Mouse (Mus musculus) lung, postnatal 36 days (tissue): Measurements from ENCODE around the gene Rab31.
"Not testable (repeated sequence)": the region's sequence is repeated elsewhere in the genome, so short reads cannot be mapped to it uniquely, and the experiment has no call there.

Experiments used
- DNase-seq: peaks from one replicate; pipeline ENCODE4 v3.0.0; 2022; ENCODE audit warnings: mixed read lengths

Rab31 gene

GRCm38 (mm10) chr17:65658416-65658815 is 114.1 kb downstream of the Rab31 start:
- no peak for DNase-seq

- peak; percentile 90 for DNase-seq
Observed at GRCm38 (mm10) chr17:65657958-65658357, 114.6 kb downstream of the Rab31 start.

- DNase-seq = no peak
Observed at GRCm38 (mm10) chr17:65656731-65657130, 115.8 kb downstream of the Rab31 start.

GRCm38 (mm10) chr17:65656076-65656475 is 116.5 kb downstream of the Rab31 start:
- no peak for DNase-seq

GRCm38 (mm10) chr17:65655608-65656007 is 116.9 kb downstream of the Rab31 start:
- peak; percentile 44 for DNase-seq

GRCm38 (mm10) chr17:65650598-65650997 is 122.0 kb downstream of the Rab31 start:
- DNase-seq = no peak

- DNase-seq = no peak
Observed at GRCm38 (mm10) chr17:65649175-65649493, 123.4 kb downstream of the Rab31 start.

GRCm38 (mm10) chr17:65648371-65649174 is 124.0 kb downstream of the Rab31 start:
- no peak for DNase-seq

- no peak for DNase-seq
Observed at GRCm38 (mm10) chr17:65647961-65648360, 124.6 kb downstream of the Rab31 start.

GRCm38 (mm10) chr17:65647226-65647625 is 125.3 kb downstream of the Rab31 start:
- no peak for DNase-seq

- DNase-seq = peak; percentile 45
Observed at GRCm38 (mm10) chr17:65643579-65643978, 129.0 kb downstream of the Rab31 start.

- peak; percentile 88 for DNase-seq
Observed at GRCm38 (mm10) chr17:65643051-65643521, 129.5 kb downstream of the Rab31 start.

- DNase-seq = peak; percentile 16
Observed at GRCm38 (mm10) chr17:65642578-65642991, 130.0 kb downstream of the Rab31 start.

GRCm38 (mm10) chr17:65641734-65642218 is 130.8 kb downstream of the Rab31 start, which contains the start of gene Txndc2:
Gene Txndc2, minus strand, starts transcription at chr17:65642168.
- DNase-seq = no peak

- DNase-seq = no peak
Observed at GRCm38 (mm10) chr17:65639144-65639543, 133.4 kb downstream of the Rab31 start.

- no peak for DNase-seq
Observed at GRCm38 (mm10) chr17:65635715-65636360, 136.7 kb downstream of the Rab31 start.

GRCm38 (mm10) chr17:65629943-65630342 is 142.6 kb downstream of the Rab31 start:
- DNase-seq = no peak

GRCm38 (mm10) chr17:65628823-65629532 is 143.6 kb downstream of the Rab31 start:
- DNase-seq = not testable (repeated sequence)

- no peak for DNase-seq
Observed at GRCm38 (mm10) chr17:65626301-65626700, 146.3 kb downstream of the Rab31 start.

- DNase-seq = no peak
Observed at GRCm38 (mm10) chr17:65625563-65625962, 147.0 kb downstream of the Rab31 start.

- no peak for DNase-seq
Observed at GRCm38 (mm10) chr17:65623130-65623529, 149.4 kb downstream of the Rab31 start.

- DNase-seq = peak; percentile 61
Observed at GRCm38 (mm10) chr17:65618431-65618830, 154.1 kb downstream of the Rab31 start.

GRCm38 (mm10) chr17:65615678-65616077 is 156.9 kb downstream of the Rab31 start:
- DNase-seq = no peak
